Mouse (Mus musculus): ENCODE results near the gene Fam173a. TPM values are rescaled to one million over a fixed set of nuclear protein-coding genes. Genes with fewer than 3 reads are reported as not detected.
A peak's percentile ranks its signal among the peaks of the same experiment; 100 is the strongest.

The Fam173a gene
- polyA plus RNA-seq, 1 experiment from 2014 or later: 66.1 TPM

GRCm38 (mm10) chr17:25835816-25836215, 43.1 kb upstream of the Fam173a start:
- H3K9me3 ChIP-seq (ENCODE audit: control insufficient read depth, low read length): no peaks in the 10 kb centered on the region
- H3K27ac ChIP-seq (replicated peaks; ENCODE audit: low read depth, low read length): no peak overlapping the region
- no peak for DNase-seq (ENCODE audit: low spot score)
- WGBS: 90% methylated on average over 16 of the region's 16 CpGs
- no peak for ATAC-seq (ENCODE audit: low read depth)
- H3K36me3 ChIP-seq (ENCODE audit: control insufficient read depth, insufficient read depth, low read length): peaks cover 31% of the 10 kb centered on the region
- peaks cover 33% of the 10 kb centered on the region for H3K4me1 ChIP-seq (ENCODE audit: control insufficient read depth, insufficient read depth, low read length)
- peak overlapping the region; percentile 88; the same call in 1 of the 2 replicates for H3K4me2 ChIP-seq (ENCODE audit: low read depth, low read length)
- no peak overlapping the region for H3K9ac ChIP-seq (ENCODE audit: low read depth, low read length)
- no peaks in the 10 kb centered on the region for H3K27me3 ChIP-seq (replicated peaks; ENCODE audit: control insufficient read depth, insufficient read depth, low read length)
- H3K4me3 ChIP-seq (ENCODE audit: low read depth, low read length): no peak overlapping the region

- no peak overlapping the region for H3K9ac ChIP-seq (ENCODE audit: low read depth, low read length)
- no peaks in the 10 kb centered on the region for H3K27me3 ChIP-seq (replicated peaks; ENCODE audit: control insufficient read depth, insufficient read depth, low read length)
- no peaks in the 10 kb centered on the region for H3K9me3 ChIP-seq (ENCODE audit: control insufficient read depth, low read length)
- H3K4me3 ChIP-seq (ENCODE audit: low read depth, low read length): no peak overlapping the region
- WGBS: 90% methylated on average over 7 of the region's 7 CpGs
- H3K4me1 ChIP-seq (ENCODE audit: control insufficient read depth, insufficient read depth, low read length): peaks cover 38% of the 10 kb centered on the region
- no peak overlapping the region for H3K27ac ChIP-seq (replicated peaks; ENCODE audit: low read depth, low read length)
- DNase-seq (ENCODE audit: low spot score) (no peak), ATAC-seq (ENCODE audit: low read depth) (no peak)
- peak overlapping the region; percentile 86; the same call in 1 of the 2 replicates for H3K4me2 ChIP-seq (ENCODE audit: low read depth, low read length)
- H3K36me3 ChIP-seq (ENCODE audit: control insufficient read depth, insufficient read depth, low read length): peaks cover 31% of the 10 kb centered on the region
Measured at GRCm38 (mm10) chr17:25835301-25835700, 42.6 kb upstream of the Fam173a start.

GRCm38 (mm10) chr17:25834595-25835222, 42.0 kb upstream of the Fam173a start:
- peak overlapping the region; percentile 87 for H3K4me3 ChIP-seq (ENCODE audit: low read depth, low read length)
- peaks cover 41% of the 10 kb centered on the region for H3K4me1 ChIP-seq (ENCODE audit: control insufficient read depth, insufficient read depth, low read length)
- peak overlapping the region; percentile 86 for H3K4me2 ChIP-seq (ENCODE audit: low read depth, low read length)
- H3K27ac ChIP-seq (replicated peaks; ENCODE audit: low read depth, low read length): no peak overlapping the region
- ATAC-seq (ENCODE audit: low read depth) (no peak), DNase-seq (ENCODE audit: low spot score) (no peak)
- peaks cover 31% of the 10 kb centered on the region for H3K36me3 ChIP-seq (ENCODE audit: control insufficient read depth, insufficient read depth, low read length)
- H3K9me3 ChIP-seq (ENCODE audit: control insufficient read depth, low read length): no peaks in the 10 kb centered on the region
- 84% methylated on average over 10 of the region's 12 CpGs for WGBS
- H3K9ac ChIP-seq (ENCODE audit: low read depth, low read length): peak overlapping the region; percentile 90
- H3K27me3 ChIP-seq (replicated peaks; ENCODE audit: control insufficient read depth, insufficient read depth, low read length): no peaks in the 10 kb centered on the region

- H3K4me3 ChIP-seq (ENCODE audit: low read depth, low read length): peak overlapping the region; percentile 87
- ATAC-seq (ENCODE audit: low read depth) (no peak), DNase-seq (ENCODE audit: low spot score) (no peak)
- peaks cover 43% of the 10 kb centered on the region for H3K4me1 ChIP-seq (ENCODE audit: control insufficient read depth, insufficient read depth, low read length)
- WGBS: 31% methylated on average over 6 of the region's 6 CpGs
- peaks cover 26% of the 10 kb centered on the region for H3K36me3 ChIP-seq (ENCODE audit: control insufficient read depth, insufficient read depth, low read length)
- peak overlapping the region; percentile 90 for H3K9ac ChIP-seq (ENCODE audit: low read depth, low read length)
- peak overlapping the region; percentile 86 for H3K4me2 ChIP-seq (ENCODE audit: low read depth, low read length)
- H3K27ac ChIP-seq (replicated peaks; ENCODE audit: low read depth, low read length): peak overlapping the region; percentile 96
- H3K9me3 ChIP-seq (ENCODE audit: control insufficient read depth, low read length): no peaks in the 10 kb centered on the region
- no peaks in the 10 kb centered on the region for H3K27me3 ChIP-seq (replicated peaks; ENCODE audit: control insufficient read depth, insufficient read depth, low read length)
Measured at GRCm38 (mm10) chr17:25833961-25834594, 41.4 kb upstream of the Fam173a start.

- peak within 1 kb of the TSS; percentile 90 for H3K9ac ChIP-seq (ENCODE audit: low read depth, low read length)
- H3K4me2 ChIP-seq (ENCODE audit: low read depth, low read length): peak within 1 kb of the TSS; percentile 86
- H3K4me1 ChIP-seq (ENCODE audit: control insufficient read depth, insufficient read depth, low read length): peaks cover 43% of the 10 kb centered on the region
- DNase-seq (ENCODE audit: low spot score) (peak; percentile 96), ATAC-seq (ENCODE audit: low read depth) (peak; percentile 50)
- no peaks in the 10 kb centered on the region for H3K27me3 ChIP-seq (replicated peaks; ENCODE audit: control insufficient read depth, insufficient read depth, low read length)
- 1% methylated on average over 24 of the region's 24 CpGs for WGBS
- H3K4me3 ChIP-seq (ENCODE audit: low read depth, low read length): peak within 1 kb of the TSS; percentile 87
- H3K36me3 ChIP-seq (ENCODE audit: control insufficient read depth, insufficient read depth, low read length): peaks cover 22% of the 10 kb centered on the region
- peak within 1 kb of the TSS; percentile 96 for H3K27ac ChIP-seq (replicated peaks; ENCODE audit: low read depth, low read length)
- no peaks in the 10 kb centered on the region for H3K9me3 ChIP-seq (ENCODE audit: control insufficient read depth, low read length)
Measured at GRCm38 (mm10) chr17:25833291-25833663, 40.6 kb upstream of the Fam173a start, which contains the start of gene Stub1. Gene Stub1 (minus strand): TSS chr17:25833404.

- Histone ChIP-seq H3K27me3 (replicated peaks; ENCODE audit: control insufficient read depth, insufficient read depth, low read length) (no peaks in the 10 kb centered on the region), H3K36me3 (ENCODE audit: control insufficient read depth, insufficient read depth, low read length) (peaks cover 28% of the 10 kb centered on the region), H3K27ac (replicated peaks; ENCODE audit: low read depth, low read length) (peak overlapping the region; percentile 96), H3K4me3 (ENCODE audit: low read depth, low read length) (peak overlapping the region; percentile 87), H3K4me1 (ENCODE audit: control insufficient read depth, insufficient read depth, low read length) (peaks cover 43% of the 10 kb centered on the region), H3K9me3 (ENCODE audit: control insufficient read depth, low read length) (no peaks in the 10 kb centered on the region), H3K9ac (ENCODE audit: low read depth, low read length) (peak overlapping the region; percentile 90), H3K4me2 (ENCODE audit: low read depth, low read length) (peak overlapping the region; percentile 86)
- ATAC-seq (ENCODE audit: low read depth) (peak; percentile 90), DNase-seq (ENCODE audit: low spot score) (peak; percentile 100)
- under 1% methylated on average over 53 of the region's 77 CpGs for WGBS
Measured at GRCm38 (mm10) chr17:25832436-25833290, 40.0 kb upstream of the Fam173a start.

GRCm38 (mm10) chr17:25831451-25832281, 39.0 kb upstream of the Fam173a start:
- DNase-seq (ENCODE audit: low spot score): no peak
- H3K9ac ChIP-seq (ENCODE audit: low read depth, low read length): peak overlapping the region; percentile 90
- H3K4me2 ChIP-seq (ENCODE audit: low read depth, low read length): peak overlapping the region; percentile 86
- no peak for ATAC-seq (ENCODE audit: low read depth)
- H3K9me3 ChIP-seq (ENCODE audit: control insufficient read depth, low read length): no peaks in the 10 kb centered on the region
- 61% methylated on average over 21 of the region's 21 CpGs for WGBS
- H3K27me3 ChIP-seq (replicated peaks; ENCODE audit: control insufficient read depth, insufficient read depth, low read length): no peaks in the 10 kb centered on the region
- peaks cover 43% of the 10 kb centered on the region for H3K4me1 ChIP-seq (ENCODE audit: control insufficient read depth, insufficient read depth, low read length)
- peak overlapping the region; percentile 86 for H3K27ac ChIP-seq (replicated peaks; ENCODE audit: low read depth, low read length)
- H3K4me3 ChIP-seq (ENCODE audit: low read depth, low read length): peak overlapping the region; percentile 87
- peaks cover 34% of the 10 kb centered on the region for H3K36me3 ChIP-seq (ENCODE audit: control insufficient read depth, insufficient read depth, low read length)
